Mouse (Mus musculus): ENCODE measurements around the gene Zkscan8. TPM values are rescaled to one million over a fixed set of nuclear protein-coding genes. Genes with fewer than 3 reads are reported as not detected.

Gene Zkscan8
- total RNA-seq, 2 experiments from 2014 or later, result 13.1 to 18.5 TPM

Other genes with a start within 250 kb of the Zkscan8 start
- not detected for gene Gpx5, start 238.4 kb downstream of the Zkscan8 start, total RNA-seq (2021)
- under 1 TPM; 0.33 to 0.37 TPM for gene Gpx6, start 219.0 kb downstream of the Zkscan8 start, total RNA-seq (2021)
- gene Olfr1367, start 184.2 kb downstream of the Zkscan8 start, total RNA-seq (2021), result not detected
- gene Zscan12, start 168.3 kb downstream of the Zkscan8 start, total RNA-seq (2021), result 1 to 10 TPM; 8.3 to 8.9 TPM
- 10 to 100 TPM; 36.0 to 38.1 TPM for gene Zkscan3, start 128.4 kb downstream of the Zkscan8 start, total RNA-seq (2021)
- 1 to 10 TPM in 1 of 2 experiments, under 1 TPM in 1; 0.98 to 1.5 TPM for gene Pgbd1, start 90.1 kb downstream of the Zkscan8 start, total RNA-seq (2021)
- gene Zscan26, start 77.4 kb downstream of the Zkscan8 start, total RNA-seq (2021), result 10 to 100 TPM; 58.1 to 60.4 TPM
- under 1 TPM; 0.58 to 0.84 TPM for gene Nkapl, start 62.6 kb downstream of the Zkscan8 start, total RNA-seq (2021)
- gene Zkscan4, start 52.2 kb downstream of the Zkscan8 start, total RNA-seq (2021), result 1 to 10 TPM; 5.7 to 6.4 TPM
- not detected for gene Gm10065, start 51.7 kb downstream of the Zkscan8 start, total RNA-seq (2021)
- gene AK157302, start 35.9 kb downstream of the Zkscan8 start, total RNA-seq (2021), result 10 to 100 TPM; 21.6 to 25.9 TPM
- gene Gm11273, start 29.7 kb downstream of the Zkscan8 start, total RNA-seq (2021), result 10 to 100 TPM; 60.5 to 66.3 TPM
- not detected for gene Olfr1366, start 11.7 kb upstream of the Zkscan8 start, total RNA-seq (2021)
- gene Olfr1535, start 28.8 kb upstream of the Zkscan8 start, total RNA-seq (2021), result not detected
- gene Olfr1364, start 50.6 kb upstream of the Zkscan8 start, total RNA-seq (2021), result not detected
- not detected for gene Olfr1362, start 82.9 kb upstream of the Zkscan8 start, total RNA-seq (2021)
- gene Olfr11, start 111.4 kb upstream of the Zkscan8 start, total RNA-seq (2021), result not detected
- gene Olfr1361, start 132.3 kb upstream of the Zkscan8 start, total RNA-seq (2021), result not detected
- not detected for gene Olfr1360, start 146.3 kb upstream of the Zkscan8 start, total RNA-seq (2021)
- gene Olfr1359, start 167.0 kb upstream of the Zkscan8 start, total RNA-seq (2021), result not detected
- gene Hist1h2bl, start 185.0 kb upstream of the Zkscan8 start, total RNA-seq (2021), result 10 to 100 TPM; 20.0 to 20.4 TPM
- 10 to 100 TPM; 20.3 to 34.8 TPM for gene Hist1h2ai, start 185.3 kb upstream of the Zkscan8 start, total RNA-seq (2021)
- 10 to 100 TPM; 57.9 to 62.6 TPM for gene Hist1h3h, start 186.5 kb upstream of the Zkscan8 start, total RNA-seq (2021)
- 1 to 10 TPM; 2.7 to 2.9 TPM for gene Hist1h2bm, start 190.9 kb upstream of the Zkscan8 start, total RNA-seq (2021)
- gene Hist1h4j, start 203.9 kb upstream of the Zkscan8 start, total RNA-seq (2021), result 10 to 100 TPM; 21.0 to 22.9 TPM
- 100 to 1,000 TPM; 420 to 436 TPM for gene Hist1h4k, start 219.4 kb upstream of the Zkscan8 start, total RNA-seq (2021)
- gene Hist1h2ak, start 222.7 kb upstream of the Zkscan8 start, total RNA-seq (2021), result 10 to 100 TPM; 10.2 to 19.7 TPM
- gene Hist1h2bn, start 223.0 kb upstream of the Zkscan8 start, total RNA-seq (2021), result 1 to 10 TPM; 6.3 to 9.2 TPM
- 1 to 10 TPM; 8.4 to 9.0 TPM for gene Hist1h1b, start 249.5 kb upstream of the Zkscan8 start, total RNA-seq (2021)

Measured in left cerebral cortex, adult 18-20 months (tissue).